Mouse (Mus musculus) kidney, embryonic 16.5 days (tissue): ENCODE measurements around the gene Ksr2. TPM values are rescaled to one million over a fixed set of nuclear protein-coding genes. Genes with fewer than 3 reads are reported as not detected.

Experiments
- ATAC-seq: fragments of 200-750 bp; cut with Nextera tagmentation; 2 replicates; pipeline ENCODE4 v1.8.0; 2017; ENCODE audit warnings: moderate TSS enrichment; ENCODE audit not compliant: low FRiP score, low TSS enrichment
- H3K27ac ChIP-seq: fragments of 300-500 bp; sonication (generic); 2 replicates; pipeline ENCODE4 v1.5.1; 2014; ENCODE audit warnings: low read length
- H3K27me3 ChIP-seq: fragments of 300-500 bp; sonication (generic); 2 replicates; pipeline ENCODE4 v1.6.1; 2014; ENCODE audit warnings: low read length, control low read depth, mixed read lengths; ENCODE audit not compliant: insufficient read depth
- H3K36me3 ChIP-seq: fragments of 300-500 bp; sonication (generic); 2 replicates; pipeline ENCODE4 v1.6.1; 2014; ENCODE audit warnings: low read length, control low read depth, mixed read lengths; ENCODE audit not compliant: insufficient read depth
- H3K4me1 ChIP-seq: fragments of 300-500 bp; sonication (generic); 2 replicates; pipeline ENCODE4 v1.6.1; 2014; ENCODE audit warnings: low read length, control low read depth, mixed read lengths; ENCODE audit not compliant: insufficient read depth
- H3K4me2 ChIP-seq: fragments of 300-500 bp; sonication (generic); replicated peaks from 2 replicates; pipeline ENCODE4 v1.6.1; 2014; ENCODE audit warnings: low read depth, low read length
- H3K4me3 ChIP-seq: fragments of 300-500 bp; sonication (generic); 2 replicates; pipeline ENCODE4 v1.5.1; 2014; ENCODE audit warnings: mild to moderate bottlenecking, low read length
- H3K9ac ChIP-seq: fragments of 300-500 bp; sonication (generic); replicated peaks from 2 replicates; pipeline ENCODE4 v1.6.1; 2014; ENCODE audit warnings: low read length
- H3K9me3 ChIP-seq: fragments of 300-500 bp; sonication (generic); 2 replicates; pipeline ENCODE4 v1.6.1; 2016; ENCODE audit warnings: low read length, control low read depth
- WGBS: fragments of 180-500 bp; shearing (Covaris S2); extraction: QIAGEN DNeasy Blood & Tissue Kit; methylation state at CpG from one replicate; pipeline ENCODE4 v1.1.7; 2014; 5-methylcytosine and 5-hydroxymethylcytosine counted together
- polyA plus RNA-seq: library from polyadenylated mRNA; unstranded; fragments of >200 nt; fragmentation: Nextera tagmentation; extraction: Ambion mirVana; gene quantifications from 2 replicates; pipeline ENCODE4 v1.2.1, GENCODE M21; 2015

Gene Ksr2
- polyA plus RNA-seq, 1 experiment from 2014 or later, result 0.37 TPM

GRCm38 (mm10) chr5:117460261-117460660 is 46.5 kb downstream of the Ksr2 start:
- ATAC-seq, result no peak
- Histone ChIP-seq H3K27me3 (no peaks in the 10 kb centered on the region), H3K27ac (no peak overlapping the region), H3K36me3 (no peaks in the 10 kb centered on the region), H3K9ac (no peak overlapping the region), H3K9me3 (no peaks in the 10 kb centered on the region; the same call in 1 of the 2 replicates), H3K4me1 (0 out of 2 replicates have a peak, but pooled peaks cover 5% of the 10 kb centered on the region), H3K4me2 (no peak overlapping the region), H3K4me3 (no peak overlapping the region)
- WGBS, result 95% methylated on average over 14 of the region's 14 CpGs

DNA sequence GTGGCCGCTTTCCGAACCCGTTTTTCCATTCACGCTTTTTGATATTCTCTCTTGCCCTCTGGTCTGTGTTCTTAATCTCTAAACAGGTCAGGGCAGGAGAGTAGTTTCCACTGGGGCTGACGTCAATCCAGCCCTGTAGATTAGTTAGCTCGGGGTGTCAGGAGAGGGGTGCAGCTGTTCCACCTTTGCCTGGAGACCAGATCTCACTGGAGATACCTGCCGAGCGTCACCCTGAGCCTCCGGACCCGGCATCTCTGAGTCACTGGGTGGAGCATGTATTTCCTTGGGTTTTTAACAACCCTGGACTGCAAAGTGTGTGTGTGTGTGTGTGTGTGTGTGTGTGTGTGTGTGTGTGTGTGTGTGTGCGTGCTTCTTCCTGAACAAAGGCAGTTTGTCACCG is 53.3 kb downstream of the Ksr2 start:
- Histone ChIP-seq H3K27me3 (no peaks in the 10 kb centered on the region), H3K27ac (no peak overlapping the region), H3K36me3 (no peaks in the 10 kb centered on the region), H3K4me3 (no peak overlapping the region), H3K4me1 (no peaks in the 10 kb centered on the region), H3K9ac (no peak overlapping the region), H3K9me3 (no peaks in the 10 kb centered on the region), H3K4me2 (no peak overlapping the region)
- WGBS, result 67% methylated on average over 11 of the region's 12 CpGs
- ATAC-seq, result no peak

DNA sequence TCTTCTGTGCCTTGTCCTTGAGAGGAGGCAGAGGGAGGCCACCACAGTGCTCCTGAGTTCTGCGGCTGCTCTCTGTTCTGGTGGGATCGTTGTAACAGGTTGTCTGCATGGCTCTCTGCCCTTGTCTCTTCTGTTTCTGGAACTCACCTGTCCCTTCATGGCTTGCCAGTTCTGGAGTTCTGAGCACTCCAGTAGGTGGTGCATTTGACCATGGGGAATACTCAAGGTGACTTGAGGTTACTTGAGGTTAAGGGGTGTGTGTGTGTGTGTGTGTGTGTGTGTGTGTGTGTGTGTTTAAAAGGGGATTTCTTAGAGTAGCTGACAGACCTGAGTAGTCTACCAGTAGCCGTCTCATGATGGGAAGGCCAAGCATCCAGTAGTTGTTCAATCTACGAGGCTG is 55.2 kb downstream of the Ksr2 start:
- Histone ChIP-seq H3K4me1 (no peaks in the 10 kb centered on the region), H3K4me2 (no peak overlapping the region), H3K9me3 (no peaks in the 10 kb centered on the region), H3K36me3 (no peaks in the 10 kb centered on the region), H3K9ac (no peak overlapping the region), H3K27me3 (no peaks in the 10 kb centered on the region), H3K4me3 (no peak overlapping the region), H3K27ac (no peak overlapping the region)
- 80% methylated on average over 4 of the region's 4 CpGs for WGBS
- ATAC-seq, result no peak

GRCm38 (mm10) chr5:117469572-117469971 is 55.8 kb downstream of the Ksr2 start:
- Histone ChIP-seq H3K27ac (no peak overlapping the region), H3K4me3 (no peak overlapping the region), H3K36me3 (no peaks in the 10 kb centered on the region), H3K9me3 (no peaks in the 10 kb centered on the region), H3K9ac (no peak overlapping the region), H3K4me2 (no peak overlapping the region), H3K4me1 (no peaks in the 10 kb centered on the region), H3K27me3 (no peaks in the 10 kb centered on the region)
- no peak for ATAC-seq
- WGBS, result 85% methylated on average over 8 of the region's 8 CpGs

DNA sequence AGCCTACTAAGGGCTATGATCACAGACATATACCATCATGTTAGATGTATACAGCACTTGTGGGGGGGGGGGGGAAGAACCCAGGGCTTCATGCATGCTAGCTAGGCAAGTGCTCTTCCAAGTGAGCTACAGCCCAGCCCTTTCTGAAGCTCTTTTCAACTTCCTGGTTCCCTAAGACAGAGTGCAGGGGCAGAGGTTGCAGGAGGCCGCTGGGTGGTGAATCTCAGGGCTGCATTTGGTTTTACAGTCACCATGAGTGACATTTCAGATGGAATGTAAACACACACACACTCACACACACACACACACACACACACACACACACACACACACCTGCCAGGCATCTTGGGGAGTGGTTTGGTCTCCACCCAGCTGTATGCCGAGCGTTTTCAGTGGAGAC is 67.4 kb downstream of the Ksr2 start:
- no peak for ATAC-seq
- WGBS, result 64% methylated on average over 3 of the region's 3 CpGs

DNA sequence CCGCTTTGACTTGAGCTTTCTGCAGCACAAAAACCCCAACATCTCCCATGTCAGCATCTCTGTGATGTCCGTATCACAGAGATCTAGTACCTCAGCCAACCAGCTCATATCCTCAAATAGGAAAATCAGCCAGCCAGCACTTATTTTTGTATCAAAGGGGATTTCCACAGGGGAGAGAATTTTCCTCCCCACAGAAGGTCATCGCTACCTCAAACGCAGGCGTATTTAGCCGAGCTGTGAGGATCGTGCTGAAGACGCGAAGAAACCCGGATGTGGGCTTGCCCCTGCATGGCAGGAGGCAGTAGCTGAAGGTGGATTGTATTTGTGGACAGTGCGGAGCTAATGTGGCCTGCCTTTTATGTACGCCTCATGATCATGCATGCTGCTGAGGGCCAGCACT is 67.8 kb downstream of the Ksr2 start:
- no peaks in the 10 kb centered on the region for H3K4me1 ChIP-seq
- 90% methylated on average over 12 of the region's 12 CpGs for WGBS
- H3K9ac ChIP-seq, result no peak overlapping the region
- no peaks in the 10 kb centered on the region for H3K27me3 ChIP-seq
- no peak for ATAC-seq
- H3K27ac ChIP-seq, result no peak overlapping the region
- H3K4me2 ChIP-seq, result no peak overlapping the region
- no peaks in the 10 kb centered on the region for H3K36me3 ChIP-seq
- no peaks in the 10 kb centered on the region for H3K9me3 ChIP-seq
- no peak overlapping the region for H3K4me3 ChIP-seq

More for the DNA sequence above, 67.4 kb downstream of the Ksr2 start:
- Histone ChIP-seq H3K4me3 (no peak overlapping the region), H3K36me3 (no peaks in the 10 kb centered on the region), H3K9me3 (no peaks in the 10 kb centered on the region), H3K9ac (no peak overlapping the region), H3K4me1 (no peaks in the 10 kb centered on the region), H3K4me2 (no peak overlapping the region), H3K27me3 (no peaks in the 10 kb centered on the region), H3K27ac (no peak overlapping the region)

DNA sequence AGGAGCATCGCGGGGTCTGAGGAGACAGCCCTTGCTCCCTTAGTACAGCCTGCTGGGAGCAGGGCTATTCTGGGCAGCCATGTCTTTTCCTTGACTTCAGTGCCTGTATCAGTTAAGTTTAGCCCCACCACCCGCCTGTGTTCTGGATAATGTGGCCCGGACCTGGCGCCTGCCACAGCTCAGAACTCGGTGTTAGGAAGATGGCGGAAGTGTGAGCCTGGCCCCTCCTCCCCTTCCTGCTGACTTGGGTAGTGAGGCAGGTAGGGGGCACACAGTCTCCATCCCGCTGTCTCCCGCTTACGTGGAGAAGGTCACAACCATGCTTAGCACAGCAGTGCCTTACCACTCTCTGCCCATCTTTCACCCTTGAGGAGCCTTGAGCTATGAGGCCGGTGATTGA is 68.2 kb downstream of the Ksr2 start:
- 88% methylated on average over 11 of the region's 11 CpGs for WGBS
- Histone ChIP-seq H3K4me3 (no peak overlapping the region), H3K4me1 (no peaks in the 10 kb centered on the region), H3K36me3 (no peaks in the 10 kb centered on the region), H3K27ac (no peak overlapping the region), H3K27me3 (no peaks in the 10 kb centered on the region), H3K9ac (no peak overlapping the region), H3K9me3 (no peaks in the 10 kb centered on the region), H3K4me2 (no peak overlapping the region)
- ATAC-seq, result no peak

GRCm38 (mm10) chr5:117485411-117485810 is 71.6 kb downstream of the Ksr2 start:
- WGBS, result 72% methylated on average over 6 of the region's 6 CpGs
- no peak overlapping the region for H3K9ac ChIP-seq
- no peaks in the 10 kb centered on the region for H3K4me1 ChIP-seq
- H3K9me3 ChIP-seq, result no peaks in the 10 kb centered on the region
- no peak for ATAC-seq
- H3K4me2 ChIP-seq, result no peak overlapping the region
- no peaks in the 10 kb centered on the region for H3K36me3 ChIP-seq
- H3K27me3 ChIP-seq, result no peaks in the 10 kb centered on the region
- H3K27ac ChIP-seq, result no peak overlapping the region
- H3K4me3 ChIP-seq, result no peak overlapping the region

DNA sequence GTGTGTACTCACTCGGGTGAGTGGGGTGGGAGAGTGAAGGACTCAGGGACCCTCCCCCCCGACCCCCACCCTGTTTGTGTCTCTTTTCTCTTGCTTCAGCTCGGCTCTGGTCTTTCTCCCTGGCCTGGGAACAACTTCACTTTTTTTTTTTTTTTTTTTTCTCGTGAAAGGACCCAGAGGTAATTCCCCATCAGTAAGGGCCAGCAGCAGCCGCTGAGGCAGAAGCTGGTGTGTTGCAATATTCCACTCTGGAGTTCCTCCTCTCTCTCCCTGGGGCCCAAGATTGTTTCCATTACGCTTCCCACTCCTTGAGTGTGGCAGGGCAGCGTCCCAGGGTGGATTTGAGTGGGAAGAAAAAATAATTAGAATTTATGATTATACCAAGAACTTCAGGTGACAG is 72.3 kb downstream of the Ksr2 start:
- Histone ChIP-seq H3K36me3 (no peaks in the 10 kb centered on the region), H3K27ac (no peak overlapping the region)
- 75% methylated on average over 6 of the region's 7 CpGs for WGBS

GRCm38 (mm10) chr5:117488155-117488554 is 74.4 kb downstream of the Ksr2 start:
- H3K27me3 ChIP-seq, result no peaks in the 10 kb centered on the region
- no peak overlapping the region for H3K27ac ChIP-seq
- no peaks in the 10 kb centered on the region for H3K9me3 ChIP-seq
- no peak for ATAC-seq
- H3K4me2 ChIP-seq, result no peak overlapping the region
- H3K9ac ChIP-seq, result no peak overlapping the region
- peaks cover 4% of the 10 kb centered on the region for H3K4me1 ChIP-seq
- 86% methylated on average over 6 of the region's 6 CpGs for WGBS
- H3K36me3 ChIP-seq, result no peaks in the 10 kb centered on the region
- no peak overlapping the region for H3K4me3 ChIP-seq

More for the DNA sequence above, 72.3 kb downstream of the Ksr2 start:
- Histone ChIP-seq H3K4me1 (no peaks in the 10 kb centered on the region), H3K9ac (no peak overlapping the region), H3K4me3 (no peak overlapping the region), H3K27me3 (no peaks in the 10 kb centered on the region), H3K4me2 (no peak overlapping the region), H3K9me3 (no peaks in the 10 kb centered on the region)
- ATAC-seq, result no peak
